Mouse (Mus musculus) embryo, embryonic 11 days (tissue): Measurements from ENCODE around the gene Atp13a5.

ENCODE experiments used
- DNase-seq: peaks from one replicate; pipeline ENCODE4 v3.0.0-alpha.2; 2015

Gene Atp13a5

GRCm38 (mm10) chr16:29201146-29201545, 177.4 kb downstream of the Atp13a5 start:
- DNase-seq = no peak

GRCm38 (mm10) chr16:29198461-29198860, 180.1 kb downstream of the Atp13a5 start:
- peak; percentile 54 for DNase-seq

- DNase-seq = no peak
Observed at GRCm38 (mm10) chr16:29195156-29195555, 183.4 kb downstream of the Atp13a5 start.

- no peak for DNase-seq
Observed at GRCm38 (mm10) chr16:29193981-29194380, 184.6 kb downstream of the Atp13a5 start.

- DNase-seq = no peak
Observed at GRCm38 (mm10) chr16:29192911-29193310, 185.6 kb downstream of the Atp13a5 start.
